Mouse (Mus musculus) inflammation-experienced regulatory T-cells, adult 6 months (primary cell): ENCODE data around the gene Hsd17b13. TPM values are rescaled to one million over a fixed set of nuclear protein-coding genes. Genes with fewer than 3 reads are reported as not detected.
A peak's percentile ranks its signal among the peaks of the same experiment; 100 is the strongest.

Experiments
- ATAC-seq: one replicate; pipeline ENCODE4 v1.8.0; 2017
- polyA plus RNA-seq, 3 experiments: library from polyadenylated mRNA; unstranded; fragments of 100-300 nt; shearing (Covaris generic); gene quantifications; one replicate each; pipeline ENCODE4 v1.2.1; 2017

The Hsd17b13 gene
- polyA plus RNA-seq, 3 experiments from 2014 or later, result not detected

DNA sequence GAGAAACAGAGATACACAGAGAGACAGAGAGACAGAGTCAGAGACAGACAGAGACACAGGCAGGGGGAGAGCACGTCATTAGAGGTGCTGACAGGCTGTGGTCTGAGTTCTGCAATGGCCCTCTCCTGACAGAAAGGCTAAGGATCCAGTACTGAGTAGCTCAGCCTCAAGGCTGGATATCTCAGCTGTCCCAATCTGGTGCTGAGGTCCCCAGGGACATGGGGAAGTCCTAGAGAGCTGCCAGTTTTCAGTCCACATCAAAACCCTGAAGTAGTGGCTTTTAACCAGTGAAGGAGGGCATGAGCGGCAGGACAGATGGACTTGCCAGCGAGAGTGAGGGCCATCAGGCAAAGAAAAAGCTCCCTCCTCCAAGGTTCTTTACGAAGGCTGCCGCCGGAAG lies 54.1 kb downstream of the Hsd17b13 start:
- ATAC-seq, result no peak

- no peak for ATAC-seq
Measured at GRCm38 (mm10) chr5:103922436-103922835, 54.8 kb downstream of the Hsd17b13 start.

DNA sequence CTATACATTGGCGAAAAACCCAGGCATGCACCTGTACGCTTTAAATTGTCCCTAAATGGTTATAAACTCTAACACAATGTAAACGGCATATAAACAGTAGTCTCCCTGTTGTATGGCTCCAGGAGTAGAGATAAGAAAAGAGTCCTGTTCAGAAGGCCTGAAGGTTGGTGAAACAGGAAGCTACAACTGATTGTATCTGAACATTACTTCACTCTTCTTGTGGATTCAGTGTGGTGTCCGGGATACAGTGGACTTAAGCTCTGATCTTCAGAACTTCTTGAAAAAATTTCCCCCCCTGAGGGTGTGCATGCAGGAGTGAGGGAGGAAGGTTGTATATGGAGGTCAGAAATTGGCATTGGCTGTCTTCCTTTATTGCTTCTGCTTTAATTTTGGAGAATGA lies 57.7 kb downstream of the Hsd17b13 start:
- ATAC-seq, result no peak

- no peak for ATAC-seq
Measured at GRCm38 (mm10) chr5:103918233-103918632, 59.0 kb downstream of the Hsd17b13 start.

DNA sequence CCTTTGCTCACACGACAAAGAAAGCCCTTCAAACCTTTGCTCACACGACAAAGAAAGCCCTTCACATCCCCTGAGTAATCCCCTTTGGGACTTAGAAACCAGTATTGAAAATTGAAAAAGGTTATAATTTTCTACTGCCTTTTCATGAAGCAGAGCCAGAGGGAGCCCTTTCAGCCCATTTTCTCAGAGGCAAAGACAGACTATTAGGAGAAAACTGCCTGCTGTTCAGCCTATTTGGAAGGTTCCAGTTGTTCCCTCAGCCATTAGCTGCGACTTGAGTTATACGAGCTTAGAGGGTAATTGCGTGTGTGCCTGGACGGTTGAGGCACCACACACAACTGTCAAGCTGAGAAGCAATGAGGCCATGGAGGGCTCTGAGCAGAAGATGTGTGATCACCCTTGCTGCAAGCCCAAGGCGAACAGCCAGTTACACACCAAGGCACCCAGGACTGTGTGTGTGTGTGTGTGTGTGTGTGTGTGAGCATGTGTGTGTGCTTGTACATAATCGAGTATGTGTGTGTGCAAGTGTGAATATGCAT lies 59.8 kb downstream of the Hsd17b13 start:
- ATAC-seq, result no peak

DNA sequence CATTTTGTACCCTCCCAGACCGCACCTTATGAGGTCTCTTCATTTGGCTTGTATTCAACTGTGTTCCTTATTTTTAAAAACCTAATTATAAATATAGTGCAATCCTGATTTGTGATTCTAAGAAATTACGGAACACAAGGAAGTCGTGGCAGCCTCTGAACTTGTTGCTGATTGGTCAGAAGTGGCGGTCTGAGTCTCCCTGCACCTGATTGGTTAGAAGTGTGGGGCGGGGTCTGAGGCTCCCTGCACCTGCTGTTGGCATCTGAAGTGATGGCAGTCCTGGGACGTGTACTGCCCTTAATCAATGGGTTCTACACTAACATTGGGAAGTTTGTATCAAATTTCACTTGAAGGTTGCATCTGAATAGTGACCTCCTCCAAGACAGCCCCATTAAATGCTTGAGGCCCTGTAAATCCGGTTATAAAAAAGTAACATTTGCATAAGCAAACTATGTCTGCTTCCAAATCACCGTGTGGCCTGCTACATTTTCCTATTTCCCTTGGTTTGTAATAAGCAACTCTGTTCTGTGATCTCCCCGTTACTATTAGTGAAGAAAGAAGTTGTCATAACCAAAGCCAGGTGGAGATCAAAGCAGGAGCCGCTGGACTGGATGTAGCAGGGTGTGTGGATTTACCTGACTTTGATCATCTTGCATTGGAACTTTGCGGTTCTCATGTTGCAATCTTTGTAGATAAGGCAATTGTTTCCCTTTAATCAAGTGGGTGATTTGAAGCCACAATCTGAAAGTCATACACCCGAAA lies 60.4 kb downstream of the Hsd17b13 start:
- no peak for ATAC-seq

- ATAC-seq, result no peak
Measured at GRCm38 (mm10) chr5:103914335-103915226, 62.6 kb downstream of the Hsd17b13 start.

DNA sequence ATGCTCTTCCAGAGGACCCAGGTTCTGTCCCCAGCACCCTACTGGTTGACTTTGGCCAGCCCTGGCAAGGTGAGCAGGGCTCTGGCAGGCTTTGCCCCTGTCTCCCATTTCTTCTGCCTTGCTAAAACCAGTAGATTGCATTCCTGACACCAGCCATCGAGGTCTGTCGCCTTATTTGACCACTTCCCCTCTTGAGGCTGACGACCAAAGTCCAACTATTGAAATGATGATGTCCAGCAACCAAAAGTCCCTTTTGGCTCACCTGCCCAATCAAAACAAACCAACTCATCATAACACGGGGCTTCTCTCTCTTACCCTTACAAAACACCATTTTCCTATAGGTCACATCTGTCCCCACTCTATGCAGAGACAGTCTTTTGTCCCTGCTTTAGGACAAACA lies 64.1 kb downstream of the Hsd17b13 start:
- ATAC-seq, result no peak

GRCm38 (mm10) chr5:103911555-103911954 lies 65.7 kb downstream of the Hsd17b13 start:
- no peak for ATAC-seq

DNA sequence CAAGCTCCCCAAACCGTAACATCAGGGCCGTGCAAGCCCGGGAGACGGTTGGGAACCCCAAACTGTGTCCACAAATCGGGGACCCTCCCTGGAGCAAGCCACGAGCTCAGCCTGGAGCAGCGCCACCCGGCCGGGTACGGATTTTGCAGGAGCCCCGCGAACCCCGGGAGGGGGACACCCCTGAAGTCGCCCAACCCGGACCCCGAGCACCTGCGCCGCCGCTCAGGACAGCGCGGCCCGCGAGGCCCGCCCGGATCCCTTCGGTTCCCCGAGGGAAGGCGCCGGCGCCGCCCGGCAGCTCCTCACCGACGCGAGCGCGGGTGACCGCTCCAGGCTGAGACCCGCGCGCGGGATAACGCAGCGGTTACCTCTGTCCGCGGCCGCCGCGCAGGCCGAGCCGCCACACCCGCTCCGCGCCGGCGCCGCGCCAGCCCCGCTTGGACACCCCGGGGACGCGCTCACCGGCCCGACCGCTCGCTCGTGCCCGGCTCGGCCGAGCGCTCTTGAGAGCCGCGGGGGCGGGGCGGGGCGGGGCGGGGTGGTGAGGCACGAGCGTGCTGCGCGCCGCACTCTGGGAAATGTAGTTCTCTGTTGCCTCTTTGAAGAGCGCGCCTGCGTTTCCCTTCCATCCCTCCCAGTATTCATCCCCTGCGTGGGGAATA lies 66.3 kb downstream of the Hsd17b13 start, which contains the start of gene Klhl8:
TSS of gene Klhl8 (minus strand) at position 512 of the 662 bp plus-strand sequence.
- ATAC-seq, result peak; percentile 93

- no peak for ATAC-seq
Measured at GRCm38 (mm10) chr5:103910156-103910555, 67.1 kb downstream of the Hsd17b13 start.

- no peak for ATAC-seq
Measured at GRCm38 (mm10) chr5:103909466-103909865, 67.7 kb downstream of the Hsd17b13 start.

DNA sequence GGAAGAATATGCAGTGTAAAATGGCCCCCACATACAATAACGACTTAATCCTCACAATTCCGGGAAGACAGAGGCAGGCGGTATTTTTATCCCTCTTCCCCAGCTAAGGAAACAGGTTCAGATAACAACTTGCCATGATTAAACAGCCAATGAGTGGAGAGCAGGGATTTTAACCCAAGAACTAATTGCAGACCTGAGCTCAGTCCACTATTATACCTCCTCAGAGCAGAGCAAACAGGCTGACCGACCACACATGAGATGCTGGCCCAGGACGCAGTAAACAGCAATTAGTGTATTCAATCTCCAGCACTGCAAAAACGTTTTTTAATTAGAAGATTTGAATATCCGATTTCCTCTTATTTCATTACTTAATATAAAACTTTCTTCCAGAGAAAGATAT lies 68.4 kb downstream of the Hsd17b13 start:
- ATAC-seq, result no peak

GRCm38 (mm10) chr5:103907844-103908243 lies 69.4 kb downstream of the Hsd17b13 start:
- no peak for ATAC-seq

DNA sequence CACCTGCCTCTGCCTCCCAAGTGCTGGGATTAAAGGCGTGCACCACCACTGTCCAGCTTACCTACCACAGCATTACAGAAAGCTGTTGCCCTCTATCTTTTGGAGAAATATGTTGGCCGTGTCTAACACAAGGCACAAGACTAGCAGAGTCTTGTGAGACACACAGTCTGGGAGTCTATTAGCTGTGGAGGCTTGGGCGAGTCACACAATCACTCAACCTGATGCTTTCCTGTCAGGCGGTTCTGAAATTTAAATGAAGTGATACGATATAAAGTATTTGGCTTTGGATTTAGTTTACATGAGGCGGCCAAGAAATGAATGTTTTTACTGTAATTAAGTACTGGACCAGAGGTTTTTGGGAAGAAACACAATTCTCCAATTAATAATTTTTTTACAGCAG lies 71.0 kb downstream of the Hsd17b13 start:
- no peak for ATAC-seq

Other genes with a start within 250 kb of the Hsd17b13 start
- under 1 TPM; 0.19 to 0.75 (median 0.49) TPM for gene Klhl8, start 66.2 kb downstream of the Hsd17b13 start, polyA plus RNA-seq
- gene Hsd17b11, start 44.5 kb upstream of the Hsd17b13 start, polyA plus RNA-seq, result 1 to 10 TPM; 3.5 to 4.9 (median 3.8) TPM
- 10 to 100 TPM; 14.9 to 17.8 (median 16.2) TPM for gene Nudt9, start 68.9 kb upstream of the Hsd17b13 start, polyA plus RNA-seq
- not detected for gene Gm17660, start 100.2 kb upstream of the Hsd17b13 start, polyA plus RNA-seq
- not detected for gene Sparcl1, start 136.3 kb upstream of the Hsd17b13 start, polyA plus RNA-seq
- gene Dspp, start 193.3 kb upstream of the Hsd17b13 start, polyA plus RNA-seq, result not detected
- not detected for gene Dmp1, start 225.2 kb upstream of the Hsd17b13 start, polyA plus RNA-seq